Mouse (Mus musculus): ENCODE results near the gene Glycam1. TPM values are rescaled to one million over a fixed set of nuclear protein-coding genes. Genes with fewer than 3 reads are reported as not detected.
"Not testable (repeated sequence)": the region's sequence is repeated elsewhere in the genome, so short reads cannot be mapped to it uniquely, and the experiment has no call there.

The Glycam1 gene
- total and polyA plus RNA-seq, 3 experiments = not detected

DNA sequence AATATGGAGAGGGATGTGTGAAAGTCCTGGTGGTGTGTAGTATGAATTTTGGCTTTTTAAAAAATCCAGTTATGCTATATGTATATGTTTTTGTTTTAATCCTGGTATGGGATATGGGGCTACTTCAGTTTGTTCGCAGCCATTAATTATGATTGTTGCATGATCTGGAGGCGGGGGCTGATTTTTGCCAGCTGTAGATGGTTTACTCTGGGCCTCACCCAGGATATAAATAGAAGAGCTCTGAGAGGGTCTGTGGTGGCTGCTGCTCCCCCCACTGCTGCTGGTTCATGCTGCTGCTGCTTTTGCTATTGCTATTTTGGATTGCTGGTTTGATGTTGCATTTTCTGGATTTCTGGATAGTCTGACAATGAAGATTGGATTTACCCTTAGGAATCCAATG lies 25.9 kb upstream of the Glycam1 start:
- no peak for DNase-seq (ENCODE audit: low read depth, low spot score)
- Histone ChIP-seq H3K79me2 (ENCODE audit: control insufficient read depth, insufficient read depth, low read length, poor library complexity) (no peaks in the 10 kb centered on the region), H3K9ac (ENCODE audit: control insufficient read depth, low read depth, low read length, poor library complexity, severe bottlenecking) (no peak overlapping the region), H3K27me3 (ENCODE audit: control insufficient read depth in 1 of 2, insufficient read depth in 2 of 2, low read length in 2 of 2) (no peaks in the 10 kb centered on the region; a peak in 1 of 4 replicates), H3K36me3 (ENCODE audit: control insufficient read depth in 1 of 2, insufficient read depth in 2 of 2, low read length in 2 of 2) (no peaks in the 10 kb centered on the region), H3K4me3 (ENCODE audit: control insufficient read depth in 1 of 2, insufficient read depth in 1 of 2, low read depth in 2 of 2, low read length in 2 of 2) (no peak overlapping the region), H3K9me3 (replicated peaks; ENCODE audit: insufficient read depth, low read length) (no peaks in the 10 kb centered on the region), H3K27ac (ENCODE audit: control insufficient read depth, low read depth, low read length) (no peak overlapping the region), H3K4me1 (ENCODE audit: control insufficient read depth in 1 of 2, insufficient read depth in 2 of 2, low read length in 2 of 2) (no peaks in the 10 kb centered on the region)
- TF ChIP-seq POLR2AphosphoS2 (IDR thresholded peaks at IDR 0.05; ENCODE audit: low read length) = no peak
- TF ChIP-seq MEF2A (IDR thresholded peaks at IDR 0.05; ENCODE audit: extremely low read depth, insufficient replicate concordance, low read depth, low read length, poor library complexity, severe bottlenecking) = no peak
- TF ChIP-seq NELFE (IDR thresholded peaks at IDR 0.05; ENCODE audit: low read depth, low read length) = no peak
- TF ChIP-seq TCF12 (IDR thresholded peaks at IDR 0.05; ENCODE audit: low read depth, low read length) = no peak
- TF ChIP-seq POLR2AphosphoS5 (IDR thresholded peaks at IDR 0.05; ENCODE audit: borderline replicate concordance, low read depth, low read length) = no peak
- no peak for TF ChIP-seq BHLHE40 (IDR thresholded peaks at IDR 0.05; ENCODE audit: borderline replicate concordance, low read depth, low read length)
- TF ChIP-seq ELF1 (IDR thresholded peaks at IDR 0.05; ENCODE audit: low read depth, low read length) = no peak
- no peak for TF ChIP-seq USF2 (IDR thresholded peaks at IDR 0.05; ENCODE audit: borderline replicate concordance in 1 of 2, insufficient read depth in 1 of 2, low read depth in 1 of 2, low read length in 2 of 2)
- TF ChIP-seq ZKSCAN1 (IDR thresholded peaks at IDR 0.05; ENCODE audit: low read depth, low read length) = no peak
- TF ChIP-seq JUND (IDR thresholded peaks at IDR 0.05; ENCODE audit: low read depth, low read length) = no peak
- no peak for TF ChIP-seq CHD2 (IDR thresholded peaks at IDR 0.05; ENCODE audit: low read length)
- no peak for TF ChIP-seq NRF1 (IDR thresholded peaks at IDR 0.05; ENCODE audit: insufficient read depth, low read depth, low read length, poor library complexity, severe bottlenecking)
- no peak for TF ChIP-seq MAX (IDR thresholded peaks at IDR 0.05; ENCODE audit: low read length)
- TF ChIP-seq KAT2A (conservative IDR thresholded peaks at IDR 0.05; ENCODE audit: low read depth, low read length) = no peak
- TF ChIP-seq HCFC1 (IDR thresholded peaks at IDR 0.05; ENCODE audit: low read depth, low read length) = no peak
- no peak for TF ChIP-seq MXI1 (IDR thresholded peaks at IDR 0.05; ENCODE audit: low read depth, low read length)
- TF ChIP-seq ZC3H11A (IDR thresholded peaks at IDR 0.05; ENCODE audit: low read depth, low read length) = no peak
- TF ChIP-seq RAD21 (IDR thresholded peaks at IDR 0.05; ENCODE audit: low read depth, low read length) = no peak
- TF ChIP-seq MYC (IDR thresholded peaks at IDR 0.05; ENCODE audit: low read depth, low read length) = no peak
- TF ChIP-seq MYB (IDR thresholded peaks at IDR 0.05; ENCODE audit: low read depth, low read length) = no peak

- not testable (repeated sequence) for H3K36me3 ChIP-seq (ENCODE audit: control insufficient read depth in 1 of 2, insufficient read depth in 2 of 2, low read length in 2 of 2); H3K79me2 ChIP-seq (ENCODE audit: control insufficient read depth, insufficient read depth, low read length, poor library complexity); H3K4me1 ChIP-seq (ENCODE audit: control insufficient read depth in 1 of 2, insufficient read depth in 2 of 2, low read length in 2 of 2); H3K27me3 ChIP-seq (ENCODE audit: control insufficient read depth in 1 of 2, insufficient read depth in 2 of 2, low read length in 2 of 2); H3K27ac ChIP-seq (ENCODE audit: control insufficient read depth, low read depth, low read length); H3K9ac ChIP-seq (ENCODE audit: control insufficient read depth, low read depth, low read length, poor library complexity, severe bottlenecking); H3K9me3 ChIP-seq (replicated peaks; ENCODE audit: insufficient read depth, low read length); H3K4me3 ChIP-seq (ENCODE audit: control insufficient read depth in 1 of 2, insufficient read depth in 1 of 2, low read depth in 2 of 2, low read length in 2 of 2)
- DNase-seq (ENCODE audit: low read depth, low spot score) = peak; percentile 8
- peak; percentile 39; the same call in 1 of the 2 replicates for TF ChIP-seq TCF12 (IDR thresholded peaks at IDR 0.05; ENCODE audit: low read depth, low read length)
Measured at GRCm38 (mm10) chr15:103587752-103588151, 22.9 kb upstream of the Glycam1 start.

Data from MEL (cell line).